Mouse (Mus musculus) cerebral cortex, adult 2 months (tissue): ENCODE data around the gene Ms4a6b.

Experiments used
- WGBS: fragments of 180-500 bp; shearing (Covaris S2); methylation state at CpG from one replicate; pipeline ENCODE4 v1.1.7; 2018; 5-methylcytosine and 5-hydroxymethylcytosine counted together

Ms4a6b gene

DNA sequence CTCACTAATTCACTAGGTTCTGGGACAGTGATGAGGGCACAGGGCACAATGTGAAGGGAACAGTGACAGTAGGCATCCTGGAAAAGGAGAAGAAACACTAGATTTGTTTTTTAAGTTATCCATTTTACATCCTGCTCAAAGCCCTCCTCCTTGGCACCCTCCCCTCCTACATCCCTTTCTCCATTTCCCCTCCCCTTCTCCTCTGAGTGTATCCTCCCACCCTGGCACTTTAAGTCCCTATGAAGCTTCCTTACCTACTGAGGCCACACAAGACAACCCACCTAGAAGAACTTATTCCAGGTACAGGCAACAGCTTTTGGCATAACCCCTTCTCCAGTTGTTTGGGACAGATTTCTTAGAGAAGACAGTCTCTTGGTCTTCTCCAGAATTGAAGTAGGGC is at the start of gene Ms4a6b:
Ms4a6b (plus strand) TSS at position 267 of the 400 bp plus-strand sequence.

DNA sequence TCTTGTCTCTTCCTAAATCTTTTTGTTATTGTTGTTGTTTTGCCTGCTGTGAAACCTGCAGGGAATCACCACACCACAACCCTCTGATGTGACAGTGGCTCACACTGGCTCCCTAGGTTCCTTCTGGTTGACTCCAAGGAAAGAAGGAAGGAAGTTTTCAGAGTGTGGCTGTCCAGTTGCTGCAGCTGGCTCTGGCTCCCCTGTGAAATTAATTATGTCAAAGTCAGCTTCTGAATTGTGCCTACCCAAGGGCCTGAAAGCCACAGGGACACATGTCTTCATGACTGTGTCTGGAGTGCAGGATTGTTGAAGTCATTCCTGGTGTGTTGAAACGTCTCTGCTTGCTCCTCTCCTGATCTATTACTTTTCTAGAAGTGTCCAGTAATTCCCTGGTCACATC is 48.0 kb upstream of the Ms4a6b start:
- WGBS, result 79% methylated on average over 1 of the region's 1 CpGs

DNA sequence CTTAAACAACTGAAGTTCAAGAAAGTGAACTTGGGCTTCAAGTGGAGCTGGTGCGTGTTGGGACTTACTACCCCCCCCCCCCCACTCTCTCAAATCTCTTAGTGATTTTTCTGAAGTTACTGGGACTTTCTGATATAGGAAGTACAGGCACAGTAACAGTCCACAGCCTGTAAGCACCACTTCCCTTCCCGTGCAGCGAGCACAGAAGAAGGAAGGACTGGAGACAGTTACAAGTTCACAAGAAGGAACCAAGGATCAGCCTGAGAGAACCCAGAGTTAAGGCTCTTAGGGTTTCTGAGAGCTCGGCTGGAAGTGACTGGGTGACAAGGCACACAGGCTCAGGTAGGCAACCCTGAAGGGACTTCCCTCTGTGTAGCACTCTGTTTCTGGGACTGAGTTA is 47.1 kb upstream of the Ms4a6b start, which contains the start of gene Ms4a6c:
Ms4a6c (plus strand) TSS at position 152 of the 400 bp plus-strand sequence.
- WGBS, result 83% methylated on average over 4 of the region's 4 CpGs

DNA sequence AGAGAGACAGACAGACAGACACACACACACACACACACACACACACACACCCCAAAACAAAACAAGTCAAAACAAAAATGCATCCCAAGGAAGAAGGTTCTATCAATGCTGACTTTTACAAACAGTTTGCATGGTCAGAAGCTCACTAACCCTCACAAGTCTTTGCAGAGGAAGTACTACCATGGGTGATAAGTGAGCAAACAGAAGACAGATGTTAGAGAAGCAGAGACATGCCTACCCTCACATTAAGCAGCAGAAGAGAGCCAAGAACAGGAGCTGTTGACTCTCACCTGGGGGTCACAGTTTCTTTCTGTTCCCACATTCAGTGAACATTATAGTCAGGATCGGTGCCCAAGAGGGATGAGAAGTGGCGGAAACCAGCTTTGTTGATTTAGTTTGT is 36.6 kb upstream of the Ms4a6b start:
- 87% methylated on average over 2 of the region's 2 CpGs for WGBS

DNA sequence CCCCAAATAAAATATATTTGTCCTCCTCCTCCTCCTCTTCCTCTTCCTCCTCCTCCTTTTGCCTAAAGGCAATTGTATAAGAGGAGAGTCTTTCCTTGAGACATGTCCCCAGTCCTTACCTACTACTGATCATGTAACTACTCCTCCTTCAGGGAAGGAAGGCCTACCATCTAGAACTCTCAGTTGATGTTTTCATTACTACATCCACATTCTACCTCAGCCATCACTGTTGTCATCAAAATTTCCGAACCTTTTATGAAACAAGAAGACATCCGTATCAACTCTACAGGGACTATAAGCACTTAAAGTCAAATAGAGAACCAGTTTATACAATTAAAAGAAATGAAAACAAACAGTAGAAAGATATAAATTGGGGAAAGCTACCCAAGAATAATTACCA is 33.6 kb upstream of the Ms4a6b start:
- 91% methylated on average over 2 of the region's 2 CpGs for WGBS

DNA sequence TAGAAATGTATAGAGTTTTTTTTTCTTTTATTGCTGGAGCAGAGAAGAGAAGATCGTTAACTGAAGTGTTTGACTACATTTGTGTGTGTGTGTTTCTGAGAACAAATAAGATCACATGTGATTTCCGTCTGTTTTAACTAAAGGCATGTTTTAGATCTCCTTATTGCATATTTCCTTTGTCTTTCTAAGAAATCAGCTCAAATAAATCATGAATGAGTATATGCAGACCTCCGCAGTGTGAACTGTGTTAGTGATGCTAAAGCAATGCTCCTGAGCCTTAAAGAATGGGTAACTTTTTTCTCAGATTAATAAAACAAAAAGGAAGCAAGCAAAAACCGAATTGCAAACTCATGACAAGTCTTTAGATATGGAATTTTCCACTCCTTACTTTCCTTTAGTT is 32.4 kb upstream of the Ms4a6b start:
- WGBS, result 66% methylated on average over 4 of the region's 4 CpGs

DNA sequence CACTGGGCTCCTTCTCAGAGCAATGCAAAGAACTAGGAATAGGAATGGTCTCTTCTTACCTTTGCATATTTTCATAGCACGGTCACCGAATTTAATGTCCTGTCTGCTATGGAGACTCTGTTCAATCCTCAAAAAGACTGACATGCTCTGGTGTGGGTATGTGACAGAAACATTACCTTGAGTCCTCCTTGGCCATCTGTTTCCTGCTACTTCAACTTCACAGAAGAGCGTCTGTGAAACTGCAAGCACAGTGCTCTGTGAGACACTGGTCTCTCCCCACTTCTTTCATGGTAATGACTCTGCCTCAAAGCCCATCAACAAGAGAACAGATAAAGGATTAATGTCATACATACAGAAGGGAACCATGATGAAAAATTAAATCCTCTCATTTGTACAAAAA is 31.9 kb upstream of the Ms4a6b start:
- WGBS, result 51% methylated on average over 3 of the region's 3 CpGs

DNA sequence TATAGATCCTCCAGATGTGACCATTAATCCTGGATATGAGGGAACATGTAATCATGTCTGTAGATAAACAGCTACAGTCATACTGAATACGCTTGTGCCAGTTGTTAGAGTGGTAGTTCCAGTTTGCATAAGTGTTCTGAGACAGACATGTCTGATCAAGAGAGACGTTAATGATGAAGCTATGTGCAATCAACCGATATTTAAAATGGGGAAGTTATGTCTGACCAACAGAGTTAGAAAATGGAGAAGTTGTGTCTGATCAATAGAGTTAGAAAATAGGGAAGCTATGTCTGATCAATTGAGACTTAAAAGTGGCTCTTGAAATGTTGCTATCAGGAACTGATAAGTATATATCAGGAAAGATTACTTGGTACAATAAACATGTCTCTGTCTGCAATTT is 31.0 kb upstream of the Ms4a6b start:
- WGBS, result 84% methylated on average over 3 of the region's 3 CpGs

DNA sequence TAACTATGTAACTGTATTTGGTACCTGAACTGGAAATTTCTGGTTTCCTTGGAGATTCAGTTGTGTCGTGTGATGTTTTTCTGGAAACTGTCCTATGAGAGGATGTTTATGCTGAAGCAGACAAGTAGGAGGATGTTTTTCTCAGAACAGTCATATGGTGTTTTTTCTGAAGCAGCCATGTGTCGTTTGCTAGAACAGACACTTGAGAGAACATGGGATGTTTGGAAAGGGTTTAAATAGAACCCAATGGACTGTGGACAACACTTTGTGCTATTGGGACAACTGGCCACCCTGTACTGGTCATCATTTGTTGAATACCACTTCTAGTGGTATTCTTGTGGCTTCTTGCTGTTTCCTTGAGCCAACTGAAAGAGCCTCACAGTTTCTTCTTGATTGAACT is 30.6 kb upstream of the Ms4a6b start, which contains the start of gene Gm8369:
Gm8369 (plus strand) TSS at position 193 of the 400 bp plus-strand sequence.
- WGBS, result 36% methylated on average over 2 of the region's 2 CpGs

DNA sequence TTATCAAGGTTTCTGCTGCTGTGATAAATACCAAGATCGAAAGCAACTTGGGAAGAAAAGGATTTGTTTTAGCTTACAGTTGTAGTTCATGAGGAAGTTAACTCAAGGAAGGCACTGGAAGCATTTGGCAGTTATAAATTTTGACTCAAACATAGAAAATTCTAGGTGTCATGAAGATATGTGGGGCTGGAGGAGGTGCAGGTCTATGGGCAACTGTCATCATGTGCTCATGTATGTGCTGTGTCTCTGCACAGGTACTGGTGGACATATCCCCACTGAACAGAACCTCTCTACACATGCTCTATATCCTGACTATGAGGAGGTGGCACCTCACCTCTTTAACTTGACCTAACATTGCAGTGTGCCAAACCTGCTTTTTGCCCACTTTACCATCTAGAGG is 29.7 kb upstream of the Ms4a6b start:
- WGBS, result 81% methylated on average over 1 of the region's 1 CpGs

DNA sequence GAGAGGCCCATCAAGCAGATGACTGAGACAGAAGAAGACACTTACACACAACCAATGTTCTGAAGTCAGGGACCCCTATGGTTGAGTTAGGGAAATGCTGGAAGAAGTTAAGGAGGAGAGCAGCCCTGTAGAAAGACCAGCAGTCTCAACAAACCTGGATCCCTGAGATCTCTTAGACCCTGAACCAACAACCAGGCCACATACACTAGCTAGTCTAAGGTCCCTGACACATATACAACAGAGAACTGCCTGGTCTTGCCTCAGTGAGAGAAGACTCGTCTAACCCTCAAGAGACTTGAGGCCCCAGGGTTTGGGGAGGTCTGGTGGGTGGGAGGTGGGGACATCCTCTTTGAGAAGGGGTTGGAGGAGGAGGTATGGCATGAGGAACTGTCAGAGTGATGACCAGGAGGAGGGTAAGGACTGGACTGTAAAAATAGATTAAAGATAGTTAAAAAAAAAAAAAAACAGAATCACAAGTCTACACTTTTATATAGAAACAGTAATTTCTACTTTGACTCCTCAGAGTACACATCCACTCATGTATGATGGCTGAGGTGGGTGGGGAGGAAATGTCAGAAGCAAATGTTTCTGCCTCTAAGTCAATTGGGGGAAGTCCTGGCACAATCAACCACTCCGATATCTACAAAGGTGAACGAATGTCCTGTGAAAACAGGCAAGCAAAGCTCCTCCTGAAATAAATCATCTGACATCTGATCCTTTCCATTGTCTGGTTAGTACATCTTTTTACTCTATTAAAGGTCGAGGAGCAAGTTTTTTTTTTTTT is 24.7 kb upstream of the Ms4a6b start:
- WGBS, result 68% methylated on average over 4 of the region's 4 CpGs

DNA sequence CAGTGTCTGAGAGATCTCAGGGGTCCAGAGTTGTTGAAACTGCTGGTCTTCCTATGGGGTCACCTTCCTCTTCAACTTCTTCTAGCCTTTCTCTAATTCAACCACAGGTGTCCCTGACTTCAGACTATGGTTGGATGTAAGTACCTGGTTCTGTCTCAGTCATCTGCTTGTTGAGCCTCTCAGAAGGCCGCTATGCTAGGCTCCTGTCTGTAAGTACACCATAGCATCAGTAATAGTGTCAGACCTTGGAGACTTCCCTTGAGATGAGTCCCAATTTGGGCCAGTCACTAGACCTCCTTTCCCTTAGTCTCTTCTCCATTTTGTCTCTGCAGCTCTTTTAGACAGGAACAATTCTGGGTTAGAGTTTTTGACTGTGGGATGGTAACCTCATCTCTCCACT is 23.6 kb upstream of the Ms4a6b start:
- WGBS, result 88% methylated on average over 1 of the region's 1 CpGs

DNA sequence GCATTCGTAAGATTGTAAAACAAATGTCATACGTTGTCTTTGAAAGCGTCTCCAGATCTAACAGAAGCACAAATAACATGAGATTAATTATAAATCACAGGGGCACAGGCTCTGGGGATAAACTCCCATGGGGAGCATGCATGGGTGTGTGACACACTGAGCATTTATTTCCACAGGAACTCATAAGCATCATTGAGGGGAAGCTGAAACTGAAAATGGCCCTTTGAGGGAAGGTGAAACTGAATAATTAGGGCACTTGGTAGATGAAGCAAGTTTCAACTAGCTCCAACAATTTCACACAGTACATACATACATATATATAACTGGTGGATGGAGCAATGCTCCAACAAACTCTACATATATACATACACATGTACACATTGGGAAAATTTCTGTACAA is 21.8 kb upstream of the Ms4a6b start:
- WGBS, result 79% methylated on average over 3 of the region's 3 CpGs

DNA sequence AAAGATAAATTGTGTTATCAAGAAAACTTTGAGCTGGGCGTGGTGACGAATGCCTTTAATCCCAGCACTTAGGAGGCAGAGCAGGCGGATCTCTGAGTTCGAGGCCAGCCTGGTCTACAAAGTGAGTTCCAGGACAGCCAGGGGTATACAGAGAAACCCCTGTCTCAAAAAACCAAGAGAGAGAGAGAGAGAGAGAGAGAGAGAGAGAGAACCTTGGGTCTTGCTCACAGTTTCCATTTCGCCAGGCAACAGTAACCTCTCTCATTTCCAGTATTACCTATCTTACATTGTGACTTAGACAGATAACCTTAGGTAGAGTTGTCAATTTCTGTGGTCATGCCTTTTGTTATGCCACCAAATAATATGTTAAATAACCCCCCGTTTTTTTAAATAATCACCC is 20.0 kb upstream of the Ms4a6b start:
- WGBS, result 87% methylated on average over 6 of the region's 6 CpGs

DNA sequence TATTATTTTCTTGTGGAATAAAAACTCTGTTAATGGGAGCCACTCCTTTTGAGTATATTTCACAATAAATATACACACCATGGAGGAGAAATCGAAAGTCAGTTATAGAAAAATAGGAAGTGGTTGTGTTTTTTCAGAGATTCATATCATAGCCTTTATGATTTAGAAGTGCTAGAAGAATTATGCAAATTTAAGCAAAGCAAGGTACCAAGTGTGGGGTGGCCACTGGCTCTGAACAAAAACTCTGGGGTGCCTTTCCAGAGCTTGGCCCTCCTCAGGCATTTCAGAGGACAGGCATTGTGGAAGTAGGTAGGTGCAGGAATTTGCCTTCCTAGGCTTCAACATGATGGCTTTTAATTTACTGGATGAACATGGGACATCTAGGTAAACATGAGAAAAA is 19.0 kb upstream of the Ms4a6b start:
- WGBS, result 81% methylated on average over 1 of the region's 1 CpGs

DNA sequence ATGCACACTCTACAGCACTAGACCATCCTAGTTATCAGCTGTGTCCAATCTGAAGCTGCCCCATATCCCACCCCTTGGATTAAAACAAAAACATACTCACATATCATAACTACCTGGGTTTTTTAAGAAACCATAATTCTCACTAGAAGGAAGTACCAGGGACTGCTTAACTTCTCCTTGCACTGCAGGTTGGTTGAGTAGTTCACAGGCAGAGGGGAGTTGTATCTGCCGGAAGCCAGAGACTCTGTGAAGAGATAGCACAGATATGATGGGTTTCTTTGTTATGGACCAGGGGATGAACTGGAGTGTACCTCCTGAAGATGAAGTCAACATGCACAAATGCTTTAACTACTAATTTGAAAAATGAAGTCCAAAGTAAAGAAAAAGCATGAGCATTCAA is 15.5 kb upstream of the Ms4a6b start:
- 94% methylated on average over 1 of the region's 1 CpGs for WGBS

DNA sequence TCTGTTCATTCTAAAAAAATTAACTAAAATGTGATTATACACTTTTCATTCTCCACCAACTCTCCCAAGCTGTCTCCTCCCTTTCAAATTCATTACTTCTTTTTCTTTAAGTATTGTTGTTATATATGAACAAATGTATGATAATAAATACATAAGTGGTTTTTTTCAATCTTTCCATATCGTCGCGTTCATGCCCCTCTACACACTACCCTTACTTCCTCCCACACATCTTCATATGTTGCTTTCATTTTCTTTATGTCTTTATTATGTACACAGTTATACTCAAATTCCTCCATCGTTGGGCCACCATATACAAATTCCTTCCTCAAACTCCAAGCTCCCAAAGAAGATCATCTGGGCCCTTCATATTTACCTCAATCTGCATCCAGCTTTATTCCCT is 15.0 kb upstream of the Ms4a6b start:
- 79% methylated on average over 4 of the region's 4 CpGs for WGBS

DNA sequence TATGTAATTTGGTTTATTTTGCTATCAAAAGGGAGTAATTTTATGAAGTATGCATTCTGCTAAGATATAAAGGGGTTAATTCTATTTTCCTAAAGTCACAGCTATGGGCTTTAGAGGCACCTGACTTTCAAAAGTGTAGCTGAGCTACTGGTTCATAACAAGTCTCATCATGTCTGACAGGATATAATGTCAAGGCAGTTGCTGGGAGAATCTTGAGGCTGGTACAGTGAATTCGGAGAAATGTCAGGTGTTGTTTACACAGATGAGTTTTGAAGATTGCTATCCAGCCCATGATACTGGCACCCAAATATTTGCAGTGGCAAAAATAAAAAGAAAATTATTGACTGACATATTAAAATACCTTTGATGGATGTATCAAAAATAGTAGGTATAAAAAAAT is 11.5 kb upstream of the Ms4a6b start:
- 85% methylated on average over 1 of the region's 1 CpGs for WGBS

DNA sequence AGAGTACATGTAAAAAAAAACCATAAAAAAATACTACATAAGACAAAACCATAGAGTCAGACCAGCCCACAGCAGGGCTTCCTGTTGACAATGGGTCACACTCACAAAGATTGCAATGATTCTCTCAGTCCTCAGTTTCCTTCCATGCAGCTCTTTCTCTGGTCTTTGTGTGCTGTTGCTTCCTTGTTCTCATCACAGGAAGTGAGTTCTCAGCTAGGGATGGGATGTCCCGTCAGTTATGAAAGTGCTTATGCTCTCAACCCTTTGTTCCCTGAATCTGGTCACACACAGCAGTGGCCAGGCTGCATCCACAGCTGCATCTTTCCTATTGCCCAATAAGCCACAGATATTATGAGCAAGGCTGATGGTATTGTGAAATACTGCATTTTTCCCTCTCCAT is 2.9 kb upstream of the Ms4a6b start:
- WGBS, result 75% methylated on average over 1 of the region's 1 CpGs

DNA sequence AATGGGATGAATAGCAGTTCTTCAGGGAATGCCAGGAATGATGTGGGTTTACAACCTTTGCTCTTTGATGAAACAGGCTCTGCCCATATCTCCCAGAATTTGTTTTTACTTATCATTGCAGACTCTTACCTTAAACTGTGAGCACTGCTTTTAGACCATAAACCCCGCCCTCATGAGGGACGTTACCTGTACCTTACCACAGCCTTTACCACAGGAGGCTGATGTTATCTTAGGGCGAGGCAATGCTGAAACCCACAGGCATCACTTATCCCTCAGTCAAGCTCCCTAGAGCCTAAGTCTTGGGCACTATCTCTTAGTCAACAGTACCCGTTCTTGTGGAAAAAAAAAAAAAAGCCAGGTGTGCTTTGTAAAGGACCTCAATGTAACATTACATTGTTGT is 533 bp downstream of the Ms4a6b start:
- WGBS, result 72% methylated on average over 4 of the region's 4 CpGs

DNA sequence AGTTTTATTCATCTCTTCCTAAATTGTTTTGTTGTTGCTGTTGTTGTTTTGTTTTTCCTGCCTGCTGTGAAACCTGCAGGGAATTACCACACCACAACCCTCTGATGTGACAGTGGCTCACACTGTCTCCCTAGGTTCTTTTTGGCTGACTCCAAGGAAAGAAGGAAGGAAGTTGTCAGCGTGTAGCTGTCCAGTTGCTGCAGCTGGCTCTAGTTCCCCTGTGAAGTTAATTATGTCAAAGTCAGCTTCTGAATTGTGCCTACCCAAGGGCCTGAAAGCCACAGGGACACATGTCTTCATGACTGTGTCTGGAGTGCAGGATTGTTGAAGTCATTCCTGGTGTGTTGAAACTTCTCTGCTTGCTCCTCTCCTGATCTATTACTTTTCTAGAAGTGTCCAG is 1.1 kb downstream of the Ms4a6b start:
- 68% methylated on average over 1 of the region's 1 CpGs for WGBS

DNA sequence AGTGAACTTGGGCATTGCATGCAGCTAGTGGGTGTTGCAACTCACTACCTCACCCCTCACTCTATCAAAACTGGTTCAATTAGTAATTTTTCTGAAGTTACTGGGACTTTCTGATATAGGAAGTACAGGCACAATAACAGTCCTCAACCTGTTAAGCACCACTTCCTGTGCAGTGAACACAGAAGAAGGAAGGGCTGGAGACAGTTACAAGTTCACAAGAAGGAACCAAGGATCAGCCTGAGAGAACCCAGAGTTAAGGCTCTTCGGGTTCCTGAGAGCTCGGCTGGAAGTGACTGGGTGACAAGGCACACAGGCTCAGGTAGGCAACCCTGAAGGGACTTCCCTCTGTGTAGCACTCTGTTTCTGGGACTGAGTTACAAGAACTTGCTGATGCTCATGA is 2.0 kb downstream of the Ms4a6b start:
- 86% methylated on average over 2 of the region's 2 CpGs for WGBS

DNA sequence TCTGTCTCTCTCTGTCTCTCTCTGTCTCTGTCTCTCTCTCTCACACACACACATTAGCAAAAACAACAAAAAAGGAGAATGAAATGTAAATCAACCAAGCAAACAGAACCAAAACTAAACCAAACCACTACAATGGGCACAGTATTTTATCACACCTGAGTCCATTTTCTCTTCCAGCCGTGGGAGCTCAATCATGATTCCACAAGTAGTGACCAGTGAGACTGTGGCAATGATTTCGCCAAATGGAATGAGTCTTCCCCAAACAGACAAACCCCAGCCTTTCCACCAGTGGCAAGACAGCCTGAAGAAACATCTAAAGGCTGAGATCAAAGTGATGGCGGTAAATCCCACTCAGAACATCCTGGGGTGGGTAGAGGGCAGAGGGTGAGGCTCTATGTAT is 3.8 kb downstream of the Ms4a6b start:
- 90% methylated on average over 3 of the region's 3 CpGs for WGBS

DNA sequence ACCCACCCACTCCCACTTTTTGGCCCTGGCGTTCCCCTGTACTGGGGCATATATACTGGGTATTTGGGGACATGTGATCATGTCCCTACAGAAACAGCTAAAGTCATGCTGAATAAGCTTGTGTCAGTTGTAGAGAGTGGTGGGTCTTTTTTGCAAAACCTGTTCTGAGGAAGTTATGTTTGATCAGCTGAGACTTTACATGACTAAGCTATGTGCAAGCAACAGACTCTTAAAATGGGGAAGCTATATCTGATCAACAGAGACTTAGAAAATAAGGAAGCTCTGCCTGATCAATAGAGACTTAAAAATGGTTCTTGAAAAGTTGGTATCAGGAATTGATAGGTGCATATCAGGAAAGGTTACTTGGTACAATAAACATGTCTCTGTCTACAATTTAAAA is 17.1 kb downstream of the Ms4a6b start:
- 63% methylated on average over 1 of the region's 1 CpGs for WGBS
